Mouse (Mus musculus): ENCODE measurements around the gene Arhgef40. TPM values are rescaled to one million over a fixed set of nuclear protein-coding genes. Genes with fewer than 3 reads are reported as not detected.

Arhgef40 gene
- total and polyA plus RNA-seq, 3 experiments = 6.4 to 150 (median 37.5) TPM

DNA sequence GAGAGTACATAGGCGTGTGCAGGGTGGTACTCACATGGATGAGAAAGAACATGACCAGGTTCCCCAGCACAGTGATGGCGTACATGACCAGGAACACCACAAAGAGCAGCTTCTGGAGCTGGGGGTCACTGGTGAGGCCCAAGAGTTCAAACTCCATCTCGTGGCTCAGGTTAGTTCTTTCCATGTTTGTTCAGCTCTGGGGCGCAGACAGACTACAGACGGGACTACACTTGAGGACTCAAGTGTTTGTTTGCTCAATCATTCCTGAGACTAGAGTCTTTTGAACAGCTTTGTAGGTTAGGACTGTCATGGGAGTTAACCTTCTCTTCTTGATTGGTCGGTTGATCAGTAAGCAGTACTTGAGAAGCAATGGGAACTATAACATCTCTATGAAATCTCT is 51.4 kb downstream of the Arhgef40 start:
- Histone ChIP-seq H3K4me3 (ENCODE audit: control insufficient read depth in 1 of 2, insufficient read depth in 1 of 2, low read depth in 2 of 2, low read length in 2 of 2) (no peak overlapping the region), H3K79me2 (ENCODE audit: control insufficient read depth, insufficient read depth, low read length, poor library complexity) (no peaks in the 10 kb centered on the region), H3K27me3 (ENCODE audit: control insufficient read depth in 1 of 2, insufficient read depth in 2 of 2, low read length in 2 of 2) (peaks cover 0 to 5% of the 10 kb centered on the region in 2 experiments), H3K27ac (ENCODE audit: control insufficient read depth, low read depth, low read length) (no peak overlapping the region), H3K9ac (ENCODE audit: control insufficient read depth, low read depth, low read length, poor library complexity, severe bottlenecking) (no peak overlapping the region), H3K9me3 (replicated peaks; ENCODE audit: insufficient read depth, low read length) (no peaks in the 10 kb centered on the region), H3K36me3 (ENCODE audit: control insufficient read depth in 1 of 2, insufficient read depth in 2 of 2, low read length in 2 of 2) (no peaks in the 10 kb centered on the region), H3K4me1 (ENCODE audit: control insufficient read depth in 1 of 2, insufficient read depth in 2 of 2, low read length in 2 of 2) (no peaks in the 10 kb centered on the region)
- no peak for DNase-seq (ENCODE audit: low read depth, low spot score)
- TF ChIP-seq E2F4 (IDR thresholded peaks at IDR 0.05; ENCODE audit: borderline replicate concordance, low read depth, low read length) (no peak), RAD21 (IDR thresholded peaks at IDR 0.05; ENCODE audit: low read depth, low read length) (no peak), USF1 (IDR thresholded peaks at IDR 0.05; ENCODE audit: low read depth, low read length) (no peak), ETS1 (IDR thresholded peaks at IDR 0.05; ENCODE audit: low read depth, low read length) (no peak), MEF2A (IDR thresholded peaks at IDR 0.05; ENCODE audit: extremely low read depth, insufficient replicate concordance, low read depth, low read length, poor library complexity, severe bottlenecking) (no peak), JUND (IDR thresholded peaks at IDR 0.05; ENCODE audit: low read depth, low read length) (no peak), ELF1 (IDR thresholded peaks at IDR 0.05; ENCODE audit: low read depth, low read length) (no peak), TAL1 (IDR thresholded peaks at IDR 0.05; ENCODE audit: low read length) (no peak), USF2 (IDR thresholded peaks at IDR 0.05; ENCODE audit: borderline replicate concordance in 1 of 2, insufficient read depth in 1 of 2, low read depth in 1 of 2, low read length in 2 of 2) (no peak), NRF1 (IDR thresholded peaks at IDR 0.05; ENCODE audit: insufficient read depth, low read depth, low read length, poor library complexity, severe bottlenecking) (no peak), UBTF (IDR thresholded peaks at IDR 0.05; ENCODE audit: borderline replicate concordance, insufficient read depth, low read depth, low read length) (no peak), MAX (IDR thresholded peaks at IDR 0.05; ENCODE audit: low read length) (no peak), NELFE (IDR thresholded peaks at IDR 0.05; ENCODE audit: low read depth, low read length) (no peak), BHLHE40 (IDR thresholded peaks at IDR 0.05; ENCODE audit: borderline replicate concordance, low read depth, low read length) (no peak), GABPA (IDR thresholded peaks at IDR 0.05; ENCODE audit: low read depth, low read length) (no peak), ZKSCAN1 (IDR thresholded peaks at IDR 0.05; ENCODE audit: low read depth, low read length) (no peak)

DNA sequence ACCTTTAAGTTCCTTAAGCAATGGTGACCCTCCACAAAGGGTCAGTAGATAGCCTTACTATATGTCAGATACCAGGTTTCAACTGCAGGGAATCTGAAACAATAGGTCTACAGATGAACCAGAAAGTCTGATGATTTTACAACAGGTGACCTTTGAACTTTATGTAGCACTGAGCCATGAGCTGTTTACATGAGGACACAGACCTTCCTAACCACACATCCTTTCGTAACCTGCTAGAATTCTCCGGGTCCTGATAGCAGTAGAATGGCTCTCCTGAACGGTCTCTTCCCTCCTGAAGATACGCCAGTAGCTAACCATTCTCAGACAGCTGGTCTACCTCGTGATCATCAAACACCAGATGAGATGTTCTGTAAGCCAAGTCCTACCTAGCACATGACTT is 54.8 kb downstream of the Arhgef40 start:
- H3K4me3 ChIP-seq (ENCODE audit: control insufficient read depth in 1 of 2, insufficient read depth in 1 of 2, low read depth in 2 of 2, low read length in 2 of 2) = no peak overlapping the region

More for the DNA sequence above, 54.8 kb downstream of the Arhgef40 start:
- no peak for DNase-seq (ENCODE audit: low read depth, low spot score)
- peaks cover 9 to 12% of the 10 kb centered on the region in 2 experiments for H3K4me1 ChIP-seq (ENCODE audit: control insufficient read depth in 1 of 2, insufficient read depth in 2 of 2, low read length in 2 of 2)
- H3K79me2 ChIP-seq (ENCODE audit: control insufficient read depth, insufficient read depth, low read length, poor library complexity) = no peaks in the 10 kb centered on the region
- no peaks in the 10 kb centered on the region for H3K9me3 ChIP-seq (replicated peaks; ENCODE audit: insufficient read depth, low read length)
- TF ChIP-seq ELF1 (IDR thresholded peaks at IDR 0.05; ENCODE audit: low read depth, low read length) = no peak
- TF ChIP-seq ZKSCAN1 (IDR thresholded peaks at IDR 0.05; ENCODE audit: low read depth, low read length) = no peak
- no peak for TF ChIP-seq MYC (IDR thresholded peaks at IDR 0.05; ENCODE audit: low read depth, low read length)
- TF ChIP-seq CHD1 (IDR thresholded peaks at IDR 0.05; ENCODE audit: low read depth, low read length) = no peak
- no peak for TF ChIP-seq CHD2 (IDR thresholded peaks at IDR 0.05; ENCODE audit: low read length)
- no peak for TF ChIP-seq NELFE (IDR thresholded peaks at IDR 0.05; ENCODE audit: low read depth, low read length)
- TF ChIP-seq ZNF384 (IDR thresholded peaks at IDR 0.05; ENCODE audit: low read depth, low read length) = no peak
- TF ChIP-seq BHLHE40 (IDR thresholded peaks at IDR 0.05; ENCODE audit: borderline replicate concordance, low read depth, low read length) = no peak
- TF ChIP-seq USF2 (IDR thresholded peaks at IDR 0.05; ENCODE audit: borderline replicate concordance in 1 of 2, insufficient read depth in 1 of 2, low read depth in 1 of 2, low read length in 2 of 2) = no peak
- no peak for TF ChIP-seq NRF1 (IDR thresholded peaks at IDR 0.05; ENCODE audit: insufficient read depth, low read depth, low read length, poor library complexity, severe bottlenecking)
- no peak for TF ChIP-seq GATA1 (IDR thresholded peaks at IDR 0.05; ENCODE audit: low read depth, low read length)
- no peak for TF ChIP-seq TAL1 (IDR thresholded peaks at IDR 0.05; ENCODE audit: low read length)
- TF ChIP-seq MAX (IDR thresholded peaks at IDR 0.05; ENCODE audit: low read length) = no peak
- TF ChIP-seq SMC3 (IDR thresholded peaks at IDR 0.05; ENCODE audit: low read depth, low read length) = no peak
- TF ChIP-seq RAD21 (IDR thresholded peaks at IDR 0.05; ENCODE audit: low read depth, low read length) = no peak
- TF ChIP-seq POLR2AphosphoS5 (IDR thresholded peaks at IDR 0.05; ENCODE audit: borderline replicate concordance, low read depth, low read length) = no peak
- TF ChIP-seq HCFC1 (IDR thresholded peaks at IDR 0.05; ENCODE audit: low read depth, low read length) = no peak
- no peak for TF ChIP-seq MXI1 (IDR thresholded peaks at IDR 0.05; ENCODE audit: low read depth, low read length)
- H3K27ac ChIP-seq (ENCODE audit: control insufficient read depth, low read depth, low read length) = no peak overlapping the region
- H3K36me3 ChIP-seq (ENCODE audit: control insufficient read depth in 1 of 2, insufficient read depth in 2 of 2, low read length in 2 of 2) = peaks cover 0 to 9% of the 10 kb centered on the region in 2 experiments; a peak in 2 of 4 replicates
- H3K27me3 ChIP-seq (ENCODE audit: control insufficient read depth in 1 of 2, insufficient read depth in 2 of 2, low read length in 2 of 2) = peaks cover 0 to 5% of the 10 kb centered on the region in 2 experiments
- H3K9ac ChIP-seq (ENCODE audit: control insufficient read depth, low read depth, low read length, poor library complexity, severe bottlenecking) = no peak overlapping the region

All from MEL (cell line).